Mouse (Mus musculus): ENCODE measurements around the gene Ttc7b.

GRCm38 (mm10) chr12:100499469-100499868 is 21.2 kb downstream of the Ttc7b start:
- no peak for TF ChIP-seq GATA1 (IDR thresholded peaks at IDR 0.05; ENCODE audit: low read length)
- no peak for TF ChIP-seq TAL1 (IDR thresholded peaks at IDR 0.05; ENCODE audit: low read length)

Measured in erythroblast, embryonic 14.5 days (primary cell).